Mouse (Mus musculus): ENCODE measurements at regions not wholly inside any gene's neighbourhood (a gene's known extent, or its start where the extent isn't known, plus 50 kb on each side); places are given as distances from the start of the nearest gene placed in this dataset.
A peak's percentile ranks its signal among the peaks of the same experiment; 100 is the strongest.

- no peak for DNase-seq (ENCODE audit: low read depth, low spot score)
Measured at GRCm38 (mm10) chr16:83250346-83250745, 422.2 kb downstream of the Gm21833 start.

DNA sequence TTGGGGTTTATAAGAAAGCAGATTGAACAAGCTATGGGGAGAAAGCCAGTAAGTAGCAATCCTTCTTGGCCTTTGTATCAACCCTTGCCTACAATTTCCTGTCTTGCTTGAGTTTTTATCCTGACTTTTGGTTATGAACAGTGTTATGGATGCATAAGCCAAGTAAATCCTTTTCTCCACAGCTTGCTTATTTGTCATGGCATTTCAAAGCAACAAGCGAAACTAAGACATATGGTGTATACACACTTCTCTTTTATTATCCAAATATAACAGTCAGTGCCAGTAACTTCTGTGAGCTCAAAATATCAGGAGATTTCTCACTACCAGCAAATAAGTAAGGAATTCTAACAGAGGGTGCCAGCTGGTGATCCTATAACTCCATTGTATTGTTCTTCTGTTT, 426.0 kb downstream of the Gm21833 start:
- DNase-seq (ENCODE audit: low read depth, low spot score), result no peak

- no peak for DNase-seq (ENCODE audit: low read depth, low spot score)
Measured at GRCm38 (mm10) chr16:83271869-83272268, 443.7 kb downstream of the Gm21833 start.

- DNase-seq (ENCODE audit: low read depth, low spot score), result peak; percentile 11
Measured at GRCm38 (mm10) chr16:83316314-83316713, 488.1 kb downstream of the Gm21833 start.

DNA sequence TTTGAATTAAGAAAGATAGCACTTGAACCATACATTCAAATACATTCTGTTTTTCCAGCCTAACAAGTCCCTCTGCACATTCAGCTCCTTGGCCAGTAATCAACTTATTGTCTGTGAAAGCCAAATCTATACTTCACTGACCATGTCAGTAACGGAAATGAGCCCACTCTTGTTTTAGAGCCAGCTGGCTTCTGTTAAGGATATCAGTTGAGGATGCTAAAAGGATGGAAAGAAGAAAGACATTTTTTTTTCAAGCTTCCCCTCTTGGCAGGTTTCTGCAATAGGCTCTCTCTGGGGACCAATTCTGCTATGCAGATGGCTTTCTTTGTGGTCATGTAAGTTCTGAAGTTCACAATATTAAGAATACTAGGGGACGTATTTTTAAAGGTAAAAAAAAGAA, 498.6 kb downstream of the Gm21833 start:
- DNase-seq (ENCODE audit: low read depth, low spot score), result no peak

- DNase-seq (ENCODE audit: low read depth, low spot score), result no peak
Measured at GRCm38 (mm10) chr16:83351069-83351468, 522.9 kb downstream of the Gm21833 start.

DNA sequence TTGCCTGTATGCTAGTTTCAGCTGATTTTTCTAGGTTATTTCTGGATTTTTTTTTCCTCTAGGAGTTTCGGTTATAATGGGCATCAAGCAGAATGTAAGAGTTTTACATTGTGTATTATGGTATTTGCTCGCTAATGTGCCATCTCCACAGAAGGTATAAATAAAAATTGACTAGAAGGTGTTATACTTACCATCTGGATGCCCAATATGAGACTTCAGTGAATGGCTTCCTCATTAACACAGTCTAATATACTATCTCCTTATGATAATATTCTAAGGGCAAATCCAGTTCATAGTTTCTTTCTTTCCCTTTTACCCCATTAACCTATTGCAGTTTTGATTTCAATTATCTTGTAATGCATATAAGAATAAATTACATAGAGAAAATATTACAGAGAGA, 566.4 kb downstream of the Gm21833 start:
- no peak for DNase-seq (ENCODE audit: low read depth, low spot score)

DNA sequence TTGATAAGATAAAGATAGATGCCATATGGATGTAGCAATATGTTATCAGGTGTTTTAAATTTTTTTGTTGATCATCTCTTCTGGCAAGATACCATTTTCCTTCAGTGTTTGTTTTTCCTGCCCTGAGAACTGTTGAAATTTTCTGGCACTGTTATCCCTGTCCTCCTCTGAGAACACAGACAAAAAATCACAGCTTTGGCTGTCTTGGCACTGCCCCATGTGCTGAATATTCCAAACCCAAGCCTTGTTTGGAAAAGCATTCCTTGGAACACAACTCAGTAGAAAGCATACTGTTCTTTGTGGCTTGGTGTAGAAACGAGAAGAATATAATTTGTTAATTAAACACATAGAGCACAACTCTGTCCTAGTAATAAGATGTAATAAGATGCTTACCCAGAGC, 592.5 kb downstream of the Gm21833 start:
- DNase-seq (ENCODE audit: low read depth, low spot score), result no peak

- DNase-seq (ENCODE audit: low read depth, low spot score), result no peak
Measured at GRCm38 (mm10) chr16:83423096-83423495, 594.9 kb downstream of the Gm21833 start.
